Mouse (Mus musculus) small intestine, adult 2 months (tissue): ENCODE results near the gene Fam219b. TPM values are rescaled to one million over a fixed set of nuclear protein-coding genes. Genes with fewer than 3 reads are reported as not detected.

Source experiments
- H3K27ac ChIP-seq: fragments of 200-500 bp; 2 replicates; pipeline ENCODE4 v1.5.1; 2012; ENCODE audit warnings: low read depth, low read length, control low read depth, inconsistent platforms; ENCODE audit not compliant: insufficient read depth
- H3K27me3 ChIP-seq: fragments of 200-500 bp; 2 replicates; pipeline ENCODE4 v1.6.1; 2012; ENCODE audit warnings: mild to moderate bottlenecking, moderate library complexity, low read length, inconsistent platforms; ENCODE audit not compliant: control insufficient read depth, insufficient read depth
- H3K36me3 ChIP-seq: fragments of 200-500 bp; 2 replicates; pipeline ENCODE4 v1.6.1; 2012; ENCODE audit warnings: mild to moderate bottlenecking, low read length, control low read depth, inconsistent platforms; ENCODE audit not compliant: control insufficient read depth, insufficient read depth
- H3K4me1 ChIP-seq: fragments of 200-500 bp; 2 replicates; pipeline ENCODE4 v1.6.1; 2012; ENCODE audit warnings: low read length, inconsistent platforms, mixed read lengths; ENCODE audit not compliant: control insufficient read depth, insufficient read depth, insufficient read length
- H3K4me3 ChIP-seq: fragments of 200-500 bp; 2 replicates; pipeline ENCODE4 v1.5.1; 2012; ENCODE audit warnings: low read depth, mild to moderate bottlenecking, control low read depth, inconsistent platforms, low read length, moderate library complexity
- CTCF ChIP-seq: fragments of 200-500 bp; IDR thresholded peaks from 2 replicates; pipeline ENCODE4 v1.5.1; 2012; ENCODE audit warnings: low read depth, mild to moderate bottlenecking, control low read depth, inconsistent platforms, low read length, moderate library complexity, mixed read lengths; ENCODE audit not compliant: insufficient replicate concordance, insufficient read length; ENCODE audit errors: extremely low read depth
- POLR2A ChIP-seq: fragments of 200-500 bp; IDR thresholded peaks from 2 replicates; pipeline ENCODE4 v1.6.1; 2012; ENCODE audit warnings: low read depth, mild to moderate bottlenecking, control low read depth, inconsistent platforms, low read length, moderate library complexity
- WGBS: fragments of 180-500 bp; shearing (Covaris S2); methylation state at CpG from one replicate; pipeline ENCODE4 v1.1.7; 2018; 5-methylcytosine and 5-hydroxymethylcytosine counted together
- polyA plus RNA-seq: library from polyadenylated mRNA; depleted of rRNA; stranded (reverse); fragments of >200 nt; gene quantifications from 2 replicates; pipeline ENCODE4 v1.2.3, GENCODE M21; 2012

Gene Fam219b
- polyA plus RNA-seq, 1 experiment, result 8.2 TPM

DNA sequence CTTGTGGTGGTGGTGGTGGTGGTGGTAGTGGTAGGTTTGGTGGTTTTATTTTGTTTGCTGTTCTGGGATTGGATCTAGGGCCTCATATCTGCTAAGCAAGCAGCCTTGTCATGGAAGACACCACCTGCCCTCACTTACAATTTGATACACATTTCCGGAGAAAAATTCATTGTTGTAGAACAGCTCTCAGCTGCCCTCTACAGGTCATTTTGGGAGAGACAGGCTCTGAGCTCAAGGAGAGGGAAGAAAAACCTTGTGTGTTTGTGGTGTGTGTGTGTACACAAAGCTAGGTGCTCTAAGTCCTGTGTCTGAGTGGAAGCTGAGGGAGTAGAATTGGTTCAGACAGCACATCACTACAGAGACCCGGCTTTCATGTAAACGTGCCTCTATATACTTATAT lies 20.2 kb upstream of the Fam219b start:
- Histone ChIP-seq H3K27ac (no peak overlapping the region), H3K4me1 (no peaks in the 10 kb centered on the region; the same call in 1 of the 2 replicates), H3K27me3 (no peaks in the 10 kb centered on the region), H3K4me3 (no peak overlapping the region), H3K36me3 (no peaks in the 10 kb centered on the region)
- 9% methylated on average over 3 of the region's 3 CpGs for WGBS
- TF ChIP-seq CTCF, result no peak
- TF ChIP-seq POLR2A, result no peak

- Histone ChIP-seq H3K4me1 (peaks cover 3% of the 10 kb centered on the region; the same call in 1 of the 2 replicates), H3K36me3 (0 out of 2 replicates have a peak, but pooled peaks cover 2% of the 10 kb centered on the region), H3K4me3 (peak overlapping the region; percentile 90), H3K27me3 (no peaks in the 10 kb centered on the region), H3K27ac (peak overlapping the region; percentile 34; the same call in 1 of the 2 replicates)
- TF ChIP-seq POLR2A (no peak), CTCF (no peak)
- WGBS, result 24% methylated on average over 16 of the region's 16 CpGs
These were observed 16.8 kb upstream of the Fam219b start for GRCm38 (mm10) chr9:57520375-57521055.

DNA sequence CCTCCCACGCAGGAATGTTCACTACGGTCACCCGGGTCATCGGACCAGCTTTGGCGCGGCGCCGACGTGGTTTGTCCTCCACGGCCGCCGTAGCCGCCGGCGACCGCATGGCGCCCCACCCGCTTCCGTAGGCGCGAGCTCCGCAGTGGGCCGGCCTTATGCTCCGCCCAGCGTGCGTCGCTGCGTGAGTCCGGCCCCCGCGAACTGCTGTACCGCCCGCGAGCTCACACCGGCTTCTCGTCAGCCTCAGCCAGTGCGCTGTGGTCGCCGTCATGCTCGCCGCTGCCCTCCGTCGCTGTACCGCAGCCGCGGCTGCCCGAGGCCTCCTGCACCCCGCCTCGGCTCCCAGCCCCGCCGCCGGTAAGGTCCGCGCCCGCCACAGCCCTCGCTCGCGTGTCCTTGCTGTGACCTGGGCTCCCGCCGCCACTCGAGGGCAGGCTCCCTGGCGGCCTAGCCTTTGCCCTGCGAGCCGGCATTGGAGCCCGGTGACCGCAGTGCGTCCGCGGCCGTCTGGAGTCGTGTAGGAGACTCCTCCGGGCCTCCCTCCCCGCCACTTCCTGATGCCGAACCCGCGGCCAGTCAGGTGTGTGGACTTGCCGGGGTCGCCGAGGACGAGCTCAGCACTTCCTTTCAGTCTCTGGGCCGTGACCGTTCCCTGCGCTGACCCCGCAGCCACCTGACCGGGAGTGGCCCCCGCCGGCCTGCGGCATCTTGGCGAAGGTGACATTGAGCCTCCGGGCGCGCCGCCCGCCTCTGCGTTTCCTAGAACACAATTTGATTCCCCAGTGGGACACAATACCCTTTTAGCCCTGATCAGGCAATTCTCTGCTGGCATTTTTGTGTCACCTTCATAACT lies 16.0 kb upstream of the Fam219b start, which contains the start of gene Cox5a:
Gene Cox5a (plus strand): TSS at position 219 of the 856 bp plus-strand sequence.
- 0 out of 2 replicates have a peak, but pooled peaks cover 2% of the 10 kb centered on the region for H3K36me3 ChIP-seq
- WGBS, result under 1% methylated on average over 95 of the region's 95 CpGs
- H3K27me3 ChIP-seq, result no peaks in the 10 kb centered on the region
- no peak for TF ChIP-seq CTCF
- peak; percentile 93 for TF ChIP-seq POLR2A
- H3K4me1 ChIP-seq, result peaks cover 3% of the 10 kb centered on the region; the same call in 1 of the 2 replicates
- peak within 1 kb of the TSS; percentile 97 for H3K27ac ChIP-seq
- H3K4me3 ChIP-seq, result peak within 1 kb of the TSS; percentile 90

DNA sequence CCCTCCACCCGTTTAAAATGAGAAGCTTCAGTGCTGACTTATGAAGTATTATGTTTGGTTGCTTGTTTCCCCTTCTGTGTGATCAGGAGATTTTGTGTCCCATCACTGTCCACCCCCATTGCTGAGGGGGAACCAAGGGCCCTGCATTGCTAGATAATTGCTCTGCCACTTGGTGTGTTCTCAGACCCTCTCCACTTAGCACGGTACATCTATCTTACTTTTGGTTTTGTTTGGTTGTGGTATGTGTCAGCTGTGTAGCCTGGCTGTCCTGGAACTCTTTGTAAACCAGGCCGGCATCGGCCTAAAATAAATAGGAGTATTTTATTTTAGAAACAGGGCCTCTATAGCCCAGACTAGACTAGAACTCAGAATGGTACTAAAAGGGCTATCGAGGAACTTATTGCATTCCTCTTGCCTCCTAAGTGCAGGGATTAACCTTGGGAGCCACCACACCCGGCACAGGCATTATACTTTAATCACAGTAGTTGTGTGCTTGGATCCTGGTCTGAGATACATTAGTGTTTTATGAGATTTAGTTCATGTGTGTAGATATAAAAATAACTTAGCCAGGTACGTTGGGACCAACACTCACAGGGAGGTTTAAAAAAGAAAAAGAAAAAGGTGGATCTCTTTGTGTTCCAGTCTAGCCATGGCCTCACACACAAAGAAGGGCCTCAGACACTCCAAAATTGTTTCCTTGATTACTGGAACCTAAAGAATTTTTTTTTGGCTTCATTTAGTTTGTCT lies 15.0 kb upstream of the Fam219b start:
- WGBS, result 8% methylated on average over 7 of the region's 7 CpGs
- H3K36me3 ChIP-seq, result 0 out of 2 replicates have a peak, but pooled peaks cover 2% of the 10 kb centered on the region
- peak overlapping the region; percentile 97 for H3K27ac ChIP-seq
- no peaks in the 10 kb centered on the region for H3K27me3 ChIP-seq
- H3K4me3 ChIP-seq, result peak overlapping the region; percentile 90
- peaks cover 3% of the 10 kb centered on the region; the same call in 1 of the 2 replicates for H3K4me1 ChIP-seq
- no peak for TF ChIP-seq CTCF
- TF ChIP-seq POLR2A, result no peak

GRCm38 (mm10) chr9:57522861-57523246 lies 14.5 kb upstream of the Fam219b start:
- Histone ChIP-seq H3K27ac (no peak overlapping the region), H3K4me1 (peaks cover 3% of the 10 kb centered on the region; the same call in 1 of the 2 replicates), H3K36me3 (0 out of 2 replicates have a peak, but pooled peaks cover 2% of the 10 kb centered on the region), H3K27me3 (no peaks in the 10 kb centered on the region), H3K4me3 (peak overlapping the region; percentile 24; the same call in 1 of the 2 replicates)
- WGBS, result 38% methylated on average over 4 of the region's 4 CpGs
- TF ChIP-seq POLR2A, result no peak
- TF ChIP-seq CTCF, result no peak

DNA sequence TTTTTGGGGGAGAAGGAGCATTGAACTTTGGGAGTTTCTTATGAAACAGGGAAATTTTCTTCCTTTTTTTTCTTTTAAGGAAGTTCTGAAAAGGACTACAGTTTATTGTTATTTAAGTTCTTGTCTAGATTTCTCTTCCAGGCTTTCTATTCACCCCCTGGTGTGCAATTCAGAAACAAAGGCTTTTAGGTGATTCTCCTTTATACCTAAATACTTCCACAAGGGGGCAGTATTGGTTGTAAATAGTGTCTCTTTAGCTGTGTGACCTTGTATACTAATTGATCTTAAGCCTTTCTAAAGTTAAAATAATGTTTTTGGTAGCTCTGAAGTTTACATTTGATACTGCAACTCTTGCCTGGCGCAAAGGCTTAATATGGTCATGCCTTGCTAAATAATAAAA lies 13.6 kb upstream of the Fam219b start:
- H3K4me3 ChIP-seq, result no peak overlapping the region
- H3K36me3 ChIP-seq, result peaks cover 4% of the 10 kb centered on the region; the same call in 1 of the 2 replicates
- WGBS, result 54% methylated on average over 1 of the region's 1 CpGs
- TF ChIP-seq POLR2A, result no peak
- TF ChIP-seq CTCF, result no peak
- H3K27ac ChIP-seq, result no peak overlapping the region
- H3K4me1 ChIP-seq, result peaks cover 3% of the 10 kb centered on the region; the same call in 1 of the 2 replicates
- no peaks in the 10 kb centered on the region for H3K27me3 ChIP-seq
